Mouse (Mus musculus) bone marrow, adult 2 months (tissue): ENCODE results near the gene Kalrn. TPM values are rescaled to one million over a fixed set of nuclear protein-coding genes. Genes with fewer than 3 reads are reported as not detected.

Experiments
- H3K27ac ChIP-seq: fragments of 200-500 bp; 2 replicates; pipeline ENCODE4 v1.5.1; 2012; ENCODE audit warnings: low read depth, mild to moderate bottlenecking, control low read depth, inconsistent platforms, low read length; ENCODE audit not compliant: control insufficient read depth, poor library complexity, insufficient read depth
- H3K4me1 ChIP-seq: fragments of 200-500 bp; 2 replicates; pipeline ENCODE4 v1.6.1; 2011; ENCODE audit warnings: low read length; ENCODE audit not compliant: control insufficient read depth, insufficient read depth
- H3K4me3 ChIP-seq: fragments of 200-500 bp; replicated peaks from 2 replicates; pipeline ENCODE3; 2011; ENCODE audit warnings: mild to moderate bottlenecking, low read depth, low read length, control low read depth; ENCODE audit not compliant: control insufficient read depth
- CTCF ChIP-seq: fragments of 200-500 bp; IDR thresholded peaks from 2 replicates; pipeline ENCODE4 v1.5.1; 2011; ENCODE audit warnings: low read length, control low read depth; ENCODE audit not compliant: control insufficient read depth, insufficient read depth
- POLR2A ChIP-seq: fragments of 200-500 bp; IDR thresholded peaks from 2 replicates; pipeline ENCODE4 v1.6.1; 2011; ENCODE audit warnings: low read depth, mild to moderate bottlenecking, control low read depth, low read length, borderline replicate concordance; ENCODE audit not compliant: control insufficient read depth
- WGBS: fragments of 180-500 bp; shearing (Covaris S2); methylation state at CpG from one replicate; pipeline ENCODE4 v1.1.7; 2018; 5-methylcytosine and 5-hydroxymethylcytosine counted together
- polyA plus RNA-seq: library from polyadenylated mRNA; stranded (reverse); fragments of >200 nt; gene quantifications from 2 replicates; pipeline ENCODE4 v1.2.4, GENCODE M21; 2011; ENCODE audit warnings: low replicate concordance; ENCODE audit not compliant: missing spikeins, insufficient read depth, insufficient read length

Kalrn gene
- polyA plus RNA-seq, 1 experiment: 72.1 TPM

DNA sequence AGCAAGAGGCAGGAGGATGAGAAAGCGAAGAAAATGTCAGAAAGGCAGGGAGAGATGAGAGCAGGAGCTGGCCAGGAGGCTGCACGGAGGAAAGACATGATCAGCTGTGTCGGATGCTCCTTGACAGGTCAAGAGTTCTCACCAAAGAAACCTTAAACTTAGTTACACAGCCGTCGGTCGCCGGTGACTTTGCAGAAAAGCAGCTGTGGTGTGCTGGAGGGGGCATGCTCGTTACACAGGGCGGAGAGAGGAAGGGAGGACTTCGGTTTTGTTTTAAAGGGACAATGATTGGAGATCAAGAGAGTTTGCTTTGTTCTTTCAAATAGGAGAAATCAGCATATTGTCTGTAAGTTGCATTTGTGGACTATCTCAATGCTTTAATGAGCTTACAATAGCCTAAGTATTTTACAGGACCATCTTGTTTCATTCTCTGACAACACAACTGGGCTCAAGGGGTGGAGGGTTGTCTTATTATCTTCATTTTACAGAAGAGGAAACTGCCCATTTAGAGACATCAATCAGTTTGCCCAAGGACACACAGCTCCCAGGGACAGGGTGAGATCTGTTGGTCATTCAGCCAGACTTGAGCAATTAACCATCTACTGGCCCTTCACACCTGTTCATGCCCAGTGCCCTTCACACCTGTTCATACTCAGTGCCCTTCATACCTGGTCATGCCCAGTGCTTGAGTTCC is 516.8 kb downstream of the Kalrn start:
- 10% methylated on average over 10 of the region's 10 CpGs for WGBS
- Histone ChIP-seq H3K4me3 (no peak overlapping the region), H3K27ac (no peak overlapping the region), H3K4me1 (no peaks in the 10 kb centered on the region; the same call in 1 of the 2 replicates)
- no peak for TF ChIP-seq POLR2A
- TF ChIP-seq CTCF: no peak

DNA sequence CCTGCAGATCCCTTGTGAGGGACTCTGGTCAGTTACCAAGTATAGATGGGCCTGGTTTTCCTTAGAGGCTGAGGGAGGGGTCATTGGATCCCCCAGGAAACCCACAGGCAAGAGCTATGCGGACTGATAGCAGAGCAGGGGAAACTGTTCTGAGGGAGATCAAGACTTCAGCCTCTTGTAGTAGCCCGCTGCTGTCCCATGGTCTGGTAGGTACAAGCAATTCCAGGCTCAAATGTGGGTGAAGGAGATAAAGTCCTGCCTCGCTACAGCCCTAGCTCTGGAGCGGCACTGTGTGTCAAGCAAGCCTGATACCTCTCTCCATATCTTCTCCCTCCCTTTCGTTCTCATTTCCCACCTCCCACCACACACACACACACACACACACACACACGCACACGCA is 523.2 kb downstream of the Kalrn start:
- no peak overlapping the region for H3K4me3 ChIP-seq
- no peak for TF ChIP-seq CTCF
- TF ChIP-seq POLR2A: no peak
- peaks cover 2% of the 10 kb centered on the region for H3K4me1 ChIP-seq
- 68% methylated on average over 7 of the region's 7 CpGs for WGBS
- peak overlapping the region; percentile 58; the same call in 1 of the 2 replicates for H3K27ac ChIP-seq

DNA sequence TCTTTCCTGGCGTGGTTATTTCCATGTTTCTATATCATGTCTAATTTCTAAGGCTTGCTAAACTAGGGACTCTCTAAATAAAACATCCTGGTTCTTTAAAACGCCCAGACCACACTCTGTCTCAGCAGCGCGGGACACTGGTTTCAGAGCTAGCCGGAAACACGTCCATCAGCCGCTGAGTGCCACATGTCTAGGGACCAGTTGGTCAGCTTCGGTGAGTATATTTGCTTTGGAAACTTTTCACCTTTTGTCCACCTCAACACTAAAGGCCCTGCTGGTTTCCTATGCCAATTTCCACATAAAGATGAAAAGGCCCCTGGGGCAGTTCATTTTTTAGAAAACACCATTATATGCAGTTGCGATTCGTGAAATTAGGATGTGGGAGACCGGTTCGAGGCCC is 524.0 kb downstream of the Kalrn start:
- no peak for TF ChIP-seq CTCF
- peaks cover 2% of the 10 kb centered on the region for H3K4me1 ChIP-seq

GRCm38 (mm10) chr16:34048232-34048631 is 525.1 kb downstream of the Kalrn start:
- Histone ChIP-seq H3K4me3 (no peak overlapping the region), H3K27ac (no peak overlapping the region), H3K4me1 (peaks cover 2% of the 10 kb centered on the region)
- WGBS: 67% methylated on average over 4 of the region's 4 CpGs
- no peak for TF ChIP-seq CTCF
- no peak for TF ChIP-seq POLR2A

More for the DNA sequence above, 524.0 kb downstream of the Kalrn start:
- WGBS: 93% methylated on average over 12 of the region's 12 CpGs
- H3K27ac ChIP-seq: 0 out of 2 replicates have a peak overlapping the region, but pooled peaks have one; percentile 58
- H3K4me3 ChIP-seq: no peak overlapping the region

DNA sequence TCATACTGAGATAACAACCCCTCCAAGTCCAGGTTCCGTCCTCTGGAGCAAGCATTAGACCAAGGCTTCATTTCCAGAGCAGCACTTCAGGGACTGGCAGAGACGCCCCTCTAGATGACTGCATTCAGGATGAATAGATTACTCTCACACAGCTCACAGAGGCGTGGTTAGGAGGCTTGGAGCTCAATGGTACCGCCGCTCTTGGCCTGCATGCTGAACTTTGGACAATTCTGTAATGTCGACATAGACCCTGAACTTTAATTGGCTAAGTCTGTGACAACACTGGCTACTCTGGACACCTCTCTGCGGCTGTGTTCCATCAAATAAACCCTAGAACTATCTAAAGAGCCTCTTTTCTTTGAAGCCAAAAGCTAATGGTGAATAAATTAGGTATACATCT is 525.8 kb downstream of the Kalrn start:
- TF ChIP-seq CTCF (no peak), POLR2A (no peak)
- H3K4me3 ChIP-seq: no peak overlapping the region
- no peak overlapping the region for H3K27ac ChIP-seq
- WGBS: 80% methylated on average over 7 of the region's 7 CpGs
- peaks cover 3% of the 10 kb centered on the region for H3K4me1 ChIP-seq

DNA sequence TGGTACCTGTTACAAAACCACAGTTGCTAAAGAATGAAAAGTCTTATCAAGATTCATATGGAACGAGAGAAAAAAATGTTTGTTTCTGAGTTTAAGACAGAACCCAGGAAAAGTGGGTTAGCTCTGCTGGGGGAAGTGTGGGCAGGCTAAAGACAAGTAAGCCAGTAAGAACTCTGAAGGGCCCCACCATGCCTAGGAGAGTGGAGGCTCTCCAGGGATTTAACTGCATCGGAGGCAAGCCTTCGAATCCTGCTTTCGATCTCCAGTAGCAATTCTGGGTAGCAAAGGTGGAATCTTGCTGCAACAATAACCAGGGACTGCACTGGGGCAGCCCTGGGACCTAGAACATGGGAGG is 526.3 kb downstream of the Kalrn start:
- H3K4me1 ChIP-seq: peaks cover 5% of the 10 kb centered on the region
- no peak for TF ChIP-seq POLR2A
- no peak for TF ChIP-seq CTCF
- H3K4me3 ChIP-seq: no peak overlapping the region
- no peak overlapping the region for H3K27ac ChIP-seq
- 85% methylated on average over 4 of the region's 4 CpGs for WGBS

DNA sequence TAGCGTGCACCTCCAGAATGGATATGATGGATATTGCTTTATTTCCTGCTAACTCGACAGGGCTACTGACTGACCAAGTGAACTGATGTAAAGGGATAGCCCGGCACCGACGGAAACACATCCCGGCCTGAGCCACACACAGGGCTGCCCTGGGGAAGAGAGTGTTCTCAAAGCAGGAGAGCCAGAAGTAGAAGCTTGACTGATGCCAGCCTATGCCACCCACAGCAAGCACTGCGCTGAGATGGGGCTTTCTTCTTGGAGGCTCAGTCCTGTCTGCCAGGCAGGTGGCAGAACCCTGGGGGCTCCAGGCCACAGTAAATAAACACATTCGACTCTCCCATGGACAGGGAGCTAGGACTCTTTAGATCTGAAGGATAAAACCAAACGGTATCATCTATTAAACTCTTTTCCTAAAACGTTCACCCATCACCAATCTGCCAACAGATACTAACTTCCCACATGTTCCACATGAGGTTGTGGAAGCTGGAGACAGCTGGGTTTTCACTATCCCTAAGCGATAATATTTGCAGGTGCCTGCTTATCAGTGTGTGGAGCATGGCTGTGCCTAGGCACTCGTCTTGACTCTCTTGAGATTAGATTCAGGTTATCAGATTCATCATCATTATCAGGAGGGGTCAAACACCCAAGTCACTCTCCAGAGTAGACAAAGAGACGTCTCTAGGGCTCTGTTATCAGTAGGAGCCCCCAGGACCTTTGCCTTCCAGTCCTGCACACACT is 526.9 kb downstream of the Kalrn start:
- peaks cover 5% of the 10 kb centered on the region for H3K4me1 ChIP-seq
- no peak for TF ChIP-seq CTCF
- no peak for TF ChIP-seq POLR2A
- WGBS: 81% methylated on average over 13 of the region's 13 CpGs
- H3K4me3 ChIP-seq: no peak overlapping the region
- H3K27ac ChIP-seq: no peak overlapping the region

DNA sequence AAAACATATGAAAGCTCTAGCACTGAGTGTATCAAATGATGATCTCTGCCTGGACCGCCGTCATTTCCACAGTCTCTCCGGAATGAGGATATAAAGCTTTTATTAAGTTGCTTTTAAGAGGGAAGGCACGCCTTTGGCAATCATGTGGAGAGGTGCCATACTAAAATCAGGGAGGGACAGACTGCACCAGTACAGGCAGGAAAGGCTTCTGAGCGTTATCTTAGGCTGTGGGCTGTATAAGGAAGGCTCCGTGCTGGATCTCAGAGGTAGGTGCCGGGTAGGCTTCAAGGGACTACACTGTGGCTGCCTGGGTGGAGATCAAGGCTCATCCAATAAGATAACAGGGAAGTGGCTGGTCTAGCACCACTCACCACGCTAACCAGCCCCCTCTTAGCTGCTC is 528.8 kb downstream of the Kalrn start:
- H3K4me3 ChIP-seq: no peak overlapping the region
- TF ChIP-seq CTCF (no peak), POLR2A (no peak)
- H3K27ac ChIP-seq: no peak overlapping the region
- H3K4me1 ChIP-seq: peaks cover 2% of the 10 kb centered on the region; the same call in 1 of the 2 replicates
- WGBS: 69% methylated on average over 8 of the region's 8 CpGs
